Mouse (Mus musculus) gastrocnemius, adult 18-20 months (tissue): ENCODE measurements at regions not wholly inside any gene's neighbourhood (a gene's known extent, or its start where the extent isn't known, plus 50 kb on each side); places are given as distances from the start of the nearest gene placed in this dataset.

Experiments
- DNase-seq: peaks from one replicate; pipeline ENCODE4 v3.0.0; 2021; ENCODE audit warnings: low spot score

GRCm38 (mm10) chr3:78782766-78783165, 503.6 kb downstream of the Rapgef2 start:
- no peak for DNase-seq

GRCm38 (mm10) chr3:78755686-78756476, 530.4 kb downstream of the Rapgef2 start:
- no peak for DNase-seq

GRCm38 (mm10) chr3:78736111-78736510, 550.2 kb downstream of the Rapgef2 start:
- no peak for DNase-seq

GRCm38 (mm10) chr3:78716691-78717090, 569.6 kb downstream of the Rapgef2 start:
- DNase-seq, result no peak

- no peak for DNase-seq
Observed at GRCm38 (mm10) chr3:78707687-78708086, 578.6 kb downstream of the Rapgef2 start.

- DNase-seq, result no peak
Observed at GRCm38 (mm10) chr3:78698936-78699335, 587.4 kb downstream of the Rapgef2 start.

- no peak for DNase-seq
Observed at GRCm38 (mm10) chr3:78691499-78691898, 594.8 kb downstream of the Rapgef2 start.

GRCm38 (mm10) chr3:78677656-78678055, 608.7 kb downstream of the Rapgef2 start:
- no peak for DNase-seq

GRCm38 (mm10) chr3:78676806-78677205, 609.5 kb downstream of the Rapgef2 start:
- no peak for DNase-seq

GRCm38 (mm10) chr3:78674529-78675187, 611.7 kb downstream of the Rapgef2 start:
- DNase-seq, result no peak

- no peak for DNase-seq
Observed at GRCm38 (mm10) chr3:78668050-78668449, 618.3 kb downstream of the Rapgef2 start.

- DNase-seq, result no peak
Observed at GRCm38 (mm10) chr3:78667374-78668023, 618.8 kb downstream of the Rapgef2 start.

GRCm38 (mm10) chr3:78648115-78648514, 638.2 kb downstream of the Rapgef2 start:
- no peak for DNase-seq

GRCm38 (mm10) chr3:78635386-78635785, 650.9 kb downstream of the Rapgef2 start:
- DNase-seq, result no peak

- DNase-seq, result peak; percentile 12
Observed at GRCm38 (mm10) chr3:78618900-78619299, 667.4 kb downstream of the Rapgef2 start.

- no peak for DNase-seq
Observed at GRCm38 (mm10) chr3:78594718-78595236, 691.5 kb downstream of the Rapgef2 start.

GRCm38 (mm10) chr3:78594305-78594704, 692.0 kb downstream of the Rapgef2 start:
- no peak for DNase-seq

GRCm38 (mm10) chr3:78586639-78587038, 699.7 kb downstream of the Rapgef2 start:
- no peak for DNase-seq

- no peak for DNase-seq
Observed at GRCm38 (mm10) chr3:78581868-78582267, 704.4 kb downstream of the Rapgef2 start.

- no peak for DNase-seq
Observed at GRCm38 (mm10) chr3:78581100-78581499, 705.2 kb downstream of the Rapgef2 start.

GRCm38 (mm10) chr3:78575667-78576464, 710.5 kb downstream of the Rapgef2 start:
- DNase-seq, result no peak
